Mouse (Mus musculus): ENCODE measurements at regions not wholly inside any gene's neighbourhood (a gene's known extent, or its start where the extent isn't known, plus 50 kb on each side); places are given as distances from the start of the nearest gene placed in this dataset.

DNA sequence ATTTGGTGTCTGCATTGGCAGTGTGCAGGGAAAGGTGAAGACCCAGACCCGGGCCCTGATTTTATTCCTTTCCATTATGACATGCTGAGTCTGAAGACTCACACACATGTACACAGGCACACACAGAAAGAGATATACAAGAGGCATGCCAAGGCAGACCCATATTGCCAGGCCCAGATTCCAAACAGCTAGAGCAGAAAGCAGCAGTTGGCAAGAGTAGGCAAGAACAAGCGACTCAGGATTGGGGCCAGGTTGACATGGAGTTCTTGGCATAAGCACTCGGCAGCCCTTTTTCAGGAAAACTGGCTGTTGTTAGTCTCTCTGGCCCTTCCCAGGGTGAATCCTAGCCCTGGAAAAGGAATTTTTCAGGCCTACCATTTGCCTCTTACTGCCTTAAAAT is 236.6 kb downstream of the Sp3 start:
- TF ChIP-seq CTCF (IDR thresholded peaks at IDR 0.05) (no peak), EP300 (IDR thresholded peaks at IDR 0.05) (no peak)
